Mouse (Mus musculus): ENCODE results near the gene Gm5788. TPM values are rescaled to one million over a fixed set of nuclear protein-coding genes. Genes with fewer than 3 reads are reported as not detected.

Gm5788 gene
- not detected for polyA plus RNA-seq (2014; fragmentation: Illumina TruSeq; extraction: RNeasy Lipid Tissue Mini Kit (QIAGEN cat#74804); ENCODE audit: low read depth, low replicate concordance)

DNA sequence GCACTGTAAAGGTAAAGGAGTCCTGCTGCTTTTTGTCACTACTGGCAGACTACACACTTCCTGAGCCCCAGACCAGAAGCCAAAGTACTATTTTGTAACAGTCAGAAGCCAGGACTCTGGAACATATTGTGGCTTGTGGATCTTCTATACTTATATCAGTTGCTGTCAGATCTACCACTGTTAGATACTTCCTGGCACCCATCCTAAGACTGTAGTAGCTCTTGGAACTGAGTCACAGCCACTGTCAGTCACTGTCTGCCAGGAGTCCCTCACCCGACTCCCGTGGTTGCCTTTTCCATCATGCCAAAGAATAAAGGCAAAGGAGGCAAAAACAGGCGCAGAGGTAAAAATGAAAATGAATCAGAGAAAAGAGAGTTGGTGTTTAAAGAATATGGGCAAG, at the start of gene Gm5788:
TSS of gene Gm5788 (plus strand) at position 301 of the 400 bp plus-strand sequence.

DNA sequence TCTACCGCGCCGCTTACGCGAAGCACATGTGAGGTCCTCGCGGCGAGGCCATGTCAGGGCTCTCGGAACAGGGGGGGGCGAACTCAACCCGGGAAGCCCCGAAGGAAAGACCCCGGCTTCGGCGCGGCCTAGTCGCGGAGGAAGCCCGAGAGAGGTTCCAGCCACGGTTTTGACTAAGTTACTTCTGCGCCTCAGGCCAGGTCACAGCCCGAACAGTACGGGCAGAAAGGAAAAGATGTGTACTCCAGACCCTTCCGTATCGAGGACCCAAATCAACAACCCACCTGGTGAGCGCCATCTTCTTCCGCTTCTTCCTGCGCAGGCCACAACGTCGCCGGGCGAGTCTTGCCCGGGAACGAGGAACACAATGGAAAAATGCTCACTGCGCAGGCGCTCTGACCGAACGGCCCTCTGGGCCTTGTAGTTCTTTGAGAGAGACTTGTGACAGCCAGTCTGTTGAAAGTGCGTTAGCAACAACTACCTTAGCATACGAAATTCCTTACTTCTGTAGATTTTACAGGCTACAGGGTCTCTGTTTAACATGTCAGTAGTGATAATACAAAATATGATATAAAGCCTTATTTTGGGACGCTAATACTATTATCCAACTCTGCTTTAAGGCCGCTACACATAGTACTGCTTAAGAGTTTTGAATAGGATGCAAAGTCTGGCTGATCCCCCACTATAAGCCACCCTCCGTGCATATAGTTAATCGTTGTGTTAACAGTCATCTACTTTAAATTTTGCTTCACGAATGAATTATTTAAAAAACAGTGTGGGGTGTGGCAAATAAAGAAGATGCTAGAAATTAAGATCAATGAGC, 22.3 kb upstream of the Gm5788 start, which contains the start of gene Snw1:
TSS of gene Snw1 (minus strand) at position 311 of the 823 bp plus-strand sequence.

DNA sequence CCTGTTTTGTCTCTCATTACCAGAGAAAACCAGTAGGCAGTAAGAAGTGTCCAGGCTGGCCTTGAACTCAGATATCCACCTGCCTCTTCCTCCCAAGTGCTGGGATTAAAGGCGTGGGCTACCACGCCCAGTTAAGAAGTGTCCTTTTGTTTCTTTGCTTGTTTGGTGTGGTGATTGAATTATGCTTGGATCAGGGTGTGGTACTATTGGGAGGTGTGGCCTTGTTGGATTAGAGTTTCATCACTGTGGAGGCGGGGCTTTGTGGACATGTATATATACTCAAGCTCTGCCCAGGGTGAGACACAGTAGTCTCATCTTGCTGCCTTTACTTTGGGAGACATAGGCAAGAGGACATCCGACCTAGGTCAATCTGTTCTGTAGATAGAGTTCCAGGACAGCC, 19.5 kb downstream of the Gm5788 start, which contains the start of gene Gm8300:
TSS of gene Gm8300 (plus strand) at position 301 of the 400 bp plus-strand sequence.

Other genes starting within 250 kb of the Gm5788 start
- gene Vipas39, start 228.5 kb upstream of the Gm5788 start, polyA plus RNA-seq (2014; fragmentation: Illumina TruSeq; extraction: RNeasy Lipid Tissue Mini Kit (QIAGEN cat#74804); ENCODE audit: low read depth, low replicate concordance) = 21.9 TPM
- 83.1 TPM for gene Ahsa1, start 228.2 kb upstream of the Gm5788 start, polyA plus RNA-seq (2014; fragmentation: Illumina TruSeq; extraction: RNeasy Lipid Tissue Mini Kit (QIAGEN cat#74804); ENCODE audit: low read depth, low replicate concordance)
- not detected for gene Ism2, start 195.0 kb upstream of the Gm5788 start, polyA plus RNA-seq (2014; fragmentation: Illumina TruSeq; extraction: RNeasy Lipid Tissue Mini Kit (QIAGEN cat#74804); ENCODE audit: low read depth, low replicate concordance)
- 394 TPM for gene Sptlc2, start 106.4 kb upstream of the Gm5788 start, polyA plus RNA-seq (2014; fragmentation: Illumina TruSeq; extraction: RNeasy Lipid Tissue Mini Kit (QIAGEN cat#74804); ENCODE audit: low read depth, low replicate concordance)
- gene Slirp, start 50.8 kb upstream of the Gm5788 start, polyA plus RNA-seq (2014; fragmentation: Illumina TruSeq; extraction: RNeasy Lipid Tissue Mini Kit (QIAGEN cat#74804); ENCODE audit: low read depth, low replicate concordance) = 139 TPM
- 25.8 TPM for gene Alkbh1, start 50.7 kb upstream of the Gm5788 start, polyA plus RNA-seq (2014; fragmentation: Illumina TruSeq; extraction: RNeasy Lipid Tissue Mini Kit (QIAGEN cat#74804); ENCODE audit: low read depth, low replicate concordance)
- 90.1 TPM for gene Snw1, start 22.4 kb upstream of the Gm5788 start, polyA plus RNA-seq (2014; fragmentation: Illumina TruSeq; extraction: RNeasy Lipid Tissue Mini Kit (QIAGEN cat#74804); ENCODE audit: low read depth, low replicate concordance)
- not detected for gene Gm8300, start 19.6 kb downstream of the Gm5788 start, polyA plus RNA-seq (2014; fragmentation: Illumina TruSeq; extraction: RNeasy Lipid Tissue Mini Kit (QIAGEN cat#74804); ENCODE audit: low read depth, low replicate concordance)
- not detected for gene Oog1, start 108.0 kb downstream of the Gm5788 start, polyA plus RNA-seq (2014; fragmentation: Illumina TruSeq; extraction: RNeasy Lipid Tissue Mini Kit (QIAGEN cat#74804); ENCODE audit: low read depth, low replicate concordance)
- gene Gm4027, start 124.1 kb downstream of the Gm5788 start, polyA plus RNA-seq (2014; fragmentation: Illumina TruSeq; extraction: RNeasy Lipid Tissue Mini Kit (QIAGEN cat#74804); ENCODE audit: low read depth, low replicate concordance) = not detected
- not detected for gene Gm16381, start 149.9 kb downstream of the Gm5788 start, polyA plus RNA-seq (2014; fragmentation: Illumina TruSeq; extraction: RNeasy Lipid Tissue Mini Kit (QIAGEN cat#74804); ENCODE audit: low read depth, low replicate concordance)

Measured in sigmoid colon, adult 10 weeks (tissue).